Mouse (Mus musculus): ENCODE data around the gene Gnai2. TPM values are rescaled to one million over a fixed set of nuclear protein-coding genes. Genes with fewer than 3 reads are reported as not detected.

Gnai2 gene
- polyA plus RNA-seq, 1 experiment = 1,017 TPM

GRCm38 (mm10) chr9:107645577-107645976 is 10.4 kb upstream of the Gnai2 start:
- H3K4me3 ChIP-seq (ENCODE audit: insufficient read depth, low read length) = no peak overlapping the region
- H3K4me1 ChIP-seq (ENCODE audit: control insufficient read depth, insufficient read depth, low read length) = peaks cover 23% of the 10 kb centered on the region
- H3K27ac ChIP-seq (ENCODE audit: insufficient read depth, low read depth, low read length) = no peak overlapping the region
- no peak for TF ChIP-seq POLR2A (IDR thresholded peaks at IDR 0.05; ENCODE audit: borderline replicate concordance, low read depth, low read length)
- peak; percentile 93 for TF ChIP-seq CTCF (IDR thresholded peaks at IDR 0.05; ENCODE audit: low read depth, low read length)

- H3K4me1 ChIP-seq (ENCODE audit: control insufficient read depth, insufficient read depth, low read length) = peaks cover 23% of the 10 kb centered on the region
- H3K4me3 ChIP-seq (ENCODE audit: insufficient read depth, low read length) = no peak overlapping the region
- TF ChIP-seq POLR2A (IDR thresholded peaks at IDR 0.05; ENCODE audit: borderline replicate concordance, low read depth, low read length) (no peak), CTCF (IDR thresholded peaks at IDR 0.05; ENCODE audit: low read depth, low read length) (no peak)
- no peak overlapping the region for H3K27ac ChIP-seq (ENCODE audit: insufficient read depth, low read depth, low read length)
Observed at GRCm38 (mm10) chr9:107645153-107645510, 10.0 kb upstream of the Gnai2 start.

GRCm38 (mm10) chr9:107644495-107645152 is 9.5 kb upstream of the Gnai2 start:
- Histone ChIP-seq H3K27ac (ENCODE audit: insufficient read depth, low read depth, low read length) (peak overlapping the region; percentile 8; the same call in 1 of the 2 replicates), H3K4me3 (ENCODE audit: insufficient read depth, low read length) (peak overlapping the region; percentile 61), H3K4me1 (ENCODE audit: control insufficient read depth, insufficient read depth, low read length) (peaks cover 25% of the 10 kb centered on the region)
- TF ChIP-seq CTCF (IDR thresholded peaks at IDR 0.05; ENCODE audit: low read depth, low read length) = peak; percentile 70
- TF ChIP-seq POLR2A (IDR thresholded peaks at IDR 0.05; ENCODE audit: borderline replicate concordance, low read depth, low read length) = no peak

- TF ChIP-seq POLR2A (IDR thresholded peaks at IDR 0.05; ENCODE audit: borderline replicate concordance, low read depth, low read length) (no peak), CTCF (IDR thresholded peaks at IDR 0.05; ENCODE audit: low read depth, low read length) (no peak)
- no peak overlapping the region for H3K27ac ChIP-seq (ENCODE audit: insufficient read depth, low read depth, low read length)
- peaks cover 33% of the 10 kb centered on the region for H3K4me1 ChIP-seq (ENCODE audit: control insufficient read depth, insufficient read depth, low read length)
- no peak overlapping the region for H3K4me3 ChIP-seq (ENCODE audit: insufficient read depth, low read length)
Observed at GRCm38 (mm10) chr9:107643544-107644214, 8.5 kb upstream of the Gnai2 start.

- Histone ChIP-seq H3K4me3 (ENCODE audit: insufficient read depth, low read length) (no peak overlapping the region), H3K27ac (ENCODE audit: insufficient read depth, low read depth, low read length) (peak overlapping the region; percentile 90), H3K4me1 (ENCODE audit: control insufficient read depth, insufficient read depth, low read length) (peaks cover 33% of the 10 kb centered on the region)
- TF ChIP-seq CTCF (IDR thresholded peaks at IDR 0.05; ENCODE audit: low read depth, low read length) (no peak), POLR2A (IDR thresholded peaks at IDR 0.05; ENCODE audit: borderline replicate concordance, low read depth, low read length) (no peak)
Observed at GRCm38 (mm10) chr9:107641666-107642065, 6.5 kb upstream of the Gnai2 start.

- peak overlapping the region; percentile 90 for H3K27ac ChIP-seq (ENCODE audit: insufficient read depth, low read depth, low read length)
- H3K4me3 ChIP-seq (ENCODE audit: insufficient read depth, low read length) = peak overlapping the region; percentile 31
- peaks cover 37% of the 10 kb centered on the region for H3K4me1 ChIP-seq (ENCODE audit: control insufficient read depth, insufficient read depth, low read length)
- TF ChIP-seq CTCF (IDR thresholded peaks at IDR 0.05; ENCODE audit: low read depth, low read length) = no peak
- TF ChIP-seq POLR2A (IDR thresholded peaks at IDR 0.05; ENCODE audit: borderline replicate concordance, low read depth, low read length) = no peak
Observed at GRCm38 (mm10) chr9:107640257-107640772, 5.1 kb upstream of the Gnai2 start.

GRCm38 (mm10) chr9:107637070-107637469 is 1.9 kb upstream of the Gnai2 start:
- H3K4me3 ChIP-seq (ENCODE audit: insufficient read depth, low read length) = no peak overlapping the region
- no peak for TF ChIP-seq CTCF (IDR thresholded peaks at IDR 0.05; ENCODE audit: low read depth, low read length)
- no peak for TF ChIP-seq POLR2A (IDR thresholded peaks at IDR 0.05; ENCODE audit: borderline replicate concordance, low read depth, low read length)
- H3K27ac ChIP-seq (ENCODE audit: insufficient read depth, low read depth, low read length) = no peak overlapping the region
- H3K4me1 ChIP-seq (ENCODE audit: control insufficient read depth, insufficient read depth, low read length) = peaks cover 35% of the 10 kb centered on the region

- peak overlapping the region; percentile 88 for H3K27ac ChIP-seq (ENCODE audit: insufficient read depth, low read depth, low read length)
- TF ChIP-seq POLR2A (IDR thresholded peaks at IDR 0.05; ENCODE audit: borderline replicate concordance, low read depth, low read length) = no peak
- no peak for TF ChIP-seq CTCF (IDR thresholded peaks at IDR 0.05; ENCODE audit: low read depth, low read length)
- peak overlapping the region; percentile 85 for H3K4me3 ChIP-seq (ENCODE audit: insufficient read depth, low read length)
- H3K4me1 ChIP-seq (ENCODE audit: control insufficient read depth, insufficient read depth, low read length) = peaks cover 41% of the 10 kb centered on the region
Observed at GRCm38 (mm10) chr9:107634406-107635278, 525 bp downstream of the Gnai2 start.

GRCm38 (mm10) chr9:107633661-107634405 is 1.3 kb downstream of the Gnai2 start:
- H3K4me1 ChIP-seq (ENCODE audit: control insufficient read depth, insufficient read depth, low read length) = peaks cover 39% of the 10 kb centered on the region
- peak overlapping the region; percentile 85 for H3K4me3 ChIP-seq (ENCODE audit: insufficient read depth, low read length)
- peak overlapping the region; percentile 88 for H3K27ac ChIP-seq (ENCODE audit: insufficient read depth, low read depth, low read length)
- TF ChIP-seq POLR2A (IDR thresholded peaks at IDR 0.05; ENCODE audit: borderline replicate concordance, low read depth, low read length) (no peak), CTCF (IDR thresholded peaks at IDR 0.05; ENCODE audit: low read depth, low read length) (no peak)
